Mouse (Mus musculus) cerebellum, adult 2 months (tissue): ENCODE measurements around the gene Cd27. TPM values are rescaled to one million over a fixed set of nuclear protein-coding genes. Genes with fewer than 3 reads are reported as not detected.

Experiments used
- DNase-seq, 2 experiments: peaks; one replicate each; pipeline ENCODE4 v3.0.0; 2021
- H3K27ac ChIP-seq: fragments of 200-500 bp; 2 replicates; pipeline ENCODE4 v1.5.1; 2012; ENCODE audit warnings: low read length, control low read depth, inconsistent platforms; ENCODE audit not compliant: insufficient read depth
- H3K27me3 ChIP-seq: fragments of 200-500 bp; 2 replicates; pipeline ENCODE4 v1.6.1; 2012; ENCODE audit warnings: inconsistent platforms, mild to moderate bottlenecking, low read length, moderate library complexity; ENCODE audit not compliant: control insufficient read depth, insufficient read depth
- H3K4me1 ChIP-seq: fragments of 200-500 bp; 2 replicates; pipeline ENCODE4 v1.6.1; 2011; ENCODE audit warnings: low read length; ENCODE audit not compliant: control insufficient read depth, insufficient read depth
- H3K4me3 ChIP-seq: fragments of 200-500 bp; replicated peaks from 2 replicates; pipeline ENCODE3; 2011; ENCODE audit warnings: mild to moderate bottlenecking, low read depth, low read length, control low read depth; ENCODE audit not compliant: insufficient read depth
- CTCF ChIP-seq: fragments of 200-500 bp; IDR thresholded peaks from 2 replicates; pipeline ENCODE4 v1.5.1; 2011; ENCODE audit warnings: low read depth, mild to moderate bottlenecking, control low read depth, low read length, moderate library complexity, borderline replicate concordance; ENCODE audit not compliant: insufficient read depth
- POLR2A ChIP-seq: fragments of 200-500 bp; IDR thresholded peaks from 2 replicates; pipeline ENCODE4 v1.6.1; 2011; ENCODE audit warnings: low read length, control low read depth, borderline replicate concordance; ENCODE audit not compliant: insufficient read depth
- WGBS: fragments of 180-500 bp; shearing (Covaris S2); methylation state at CpG from one replicate; pipeline ENCODE4 v1.1.7; 2018; 5-methylcytosine and 5-hydroxymethylcytosine counted together
- polyA plus RNA-seq: library from polyadenylated mRNA; depleted of rRNA; stranded (reverse); fragments of >200 nt; gene quantifications from 2 replicates; pipeline ENCODE4 v1.2.3, GENCODE M21; 2012; rRNA removed

Cd27 gene
- polyA plus RNA-seq, 1 experiment: not detected

- no peak for DNase-seq
- 17% methylated on average over 1 of the region's 1 CpGs for WGBS
- Histone ChIP-seq H3K27ac (0 out of 2 replicates have a peak overlapping the region, but pooled peaks have one; percentile 11), H3K4me3 (no peak overlapping the region), H3K4me1 (peaks cover 3% of the 10 kb centered on the region; the same call in 1 of the 2 replicates), H3K27me3 (no peaks in the 10 kb centered on the region)
- no peak for TF ChIP-seq CTCF
- TF ChIP-seq POLR2A: no peak
Observed at GRCm38 (mm10) chr6:125195541-125196075, 41.2 kb downstream of the Cd27 start.

GRCm38 (mm10) chr6:125193390-125193789 lies 43.4 kb downstream of the Cd27 start:
- TF ChIP-seq CTCF (no peak), POLR2A (no peak)
- WGBS: 77% methylated on average over 7 of the region's 7 CpGs
- H3K27ac ChIP-seq: no peak overlapping the region
- H3K4me3 ChIP-seq: no peak overlapping the region
- DNase-seq: no peak
- peaks cover 3% of the 10 kb centered on the region; the same call in 1 of the 2 replicates for H3K4me1 ChIP-seq
- H3K27me3 ChIP-seq: no peaks in the 10 kb centered on the region

DNA sequence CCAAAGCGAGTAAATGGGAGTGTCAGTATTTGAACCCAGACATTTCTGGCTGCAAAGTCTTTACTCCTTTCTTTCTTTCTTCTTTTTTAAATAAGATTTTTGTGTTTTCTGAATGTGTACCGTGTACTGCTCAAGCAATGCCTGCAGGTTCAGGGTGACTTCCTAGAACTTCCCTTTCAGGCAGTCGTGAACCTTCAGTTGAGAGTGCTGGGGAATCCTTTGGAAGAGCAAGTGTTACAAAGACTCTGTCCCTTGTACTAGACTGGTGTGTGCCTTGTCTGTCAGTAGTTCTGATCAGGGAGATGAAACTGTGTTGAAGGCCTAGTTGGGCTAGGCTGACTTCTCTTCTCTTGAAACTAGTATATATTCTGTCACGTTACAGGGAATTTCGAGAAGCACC lies 44.0 kb downstream of the Cd27 start:
- DNase-seq: no peak
- Histone ChIP-seq H3K27me3 (no peaks in the 10 kb centered on the region), H3K4me1 (peaks cover 3% of the 10 kb centered on the region; the same call in 1 of the 2 replicates), H3K4me3 (peak overlapping the region; percentile 93), H3K27ac (peak overlapping the region; percentile 92; the same call in 1 of the 2 replicates)
- 35% methylated on average over 5 of the region's 5 CpGs for WGBS
- TF ChIP-seq POLR2A (no peak), CTCF (no peak)

GRCm38 (mm10) chr6:125192016-125192714 lies 44.6 kb downstream of the Cd27 start:
- Histone ChIP-seq H3K4me3 (peak overlapping the region; percentile 93), H3K4me1 (peaks cover 3% of the 10 kb centered on the region; the same call in 1 of the 2 replicates), H3K27me3 (no peaks in the 10 kb centered on the region), H3K27ac (peak overlapping the region; percentile 92)
- WGBS: under 1% methylated on average over 34 of the region's 34 CpGs
- TF ChIP-seq CTCF (no peak), POLR2A (no peak)
- peak; percentile 94 to 95 for DNase-seq

DNA sequence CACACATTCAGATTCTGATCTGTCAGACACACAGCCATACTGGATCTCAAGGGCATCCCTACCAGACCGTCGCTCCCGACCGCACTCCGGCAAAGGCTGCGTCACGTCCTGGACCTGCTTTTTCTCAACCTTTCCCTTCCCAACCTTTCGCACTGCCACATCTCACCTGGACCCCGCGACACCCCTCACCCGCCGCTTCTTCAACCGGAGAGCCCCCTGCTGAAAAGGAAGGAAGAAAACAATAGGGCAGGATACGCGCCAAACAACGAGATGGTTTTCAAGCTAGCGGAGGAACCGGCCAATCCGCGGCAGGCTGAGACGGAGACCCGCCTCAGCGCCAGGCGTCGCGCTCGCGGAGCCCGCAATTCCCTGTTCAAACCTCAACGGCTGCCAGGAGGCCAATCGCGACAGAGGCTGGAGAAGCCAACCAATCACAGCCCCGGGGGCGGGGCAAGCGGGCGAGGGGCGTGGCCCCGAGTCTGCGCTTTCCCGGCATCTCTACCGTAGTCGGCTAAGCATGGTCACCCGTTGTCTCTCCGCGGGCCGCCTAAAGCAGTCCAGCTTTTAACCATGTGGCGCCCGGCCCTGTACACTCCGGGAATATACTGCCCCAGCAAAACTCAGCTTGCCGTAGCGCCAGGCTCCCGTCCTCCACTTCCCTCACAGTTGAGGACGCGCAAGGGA lies 45.3 kb downstream of the Cd27 start, which contains the start of the genes Ncapd2 and Mrpl51:
Gene Ncapd2 (minus strand): TSS at position 370 of the 684 bp plus-strand sequence.
Gene Mrpl51 (plus strand): TSS at position 470 of the 684 bp plus-strand sequence.
- Histone ChIP-seq H3K4me1 (peaks cover 3% of the 10 kb centered on the region; the same call in 1 of the 2 replicates), H3K4me3 (peak within 1 kb of the TSS; percentile 93), H3K27me3 (no peaks in the 10 kb centered on the region), H3K27ac (peak within 1 kb of the TSS; percentile 92)
- peak; percentile 97 to 98 for DNase-seq
- no peak for TF ChIP-seq CTCF
- peak; percentile 43; the same call in 1 of the 2 replicates for TF ChIP-seq POLR2A
- under 1% methylated on average over 54 of the region's 54 CpGs for WGBS

DNA sequence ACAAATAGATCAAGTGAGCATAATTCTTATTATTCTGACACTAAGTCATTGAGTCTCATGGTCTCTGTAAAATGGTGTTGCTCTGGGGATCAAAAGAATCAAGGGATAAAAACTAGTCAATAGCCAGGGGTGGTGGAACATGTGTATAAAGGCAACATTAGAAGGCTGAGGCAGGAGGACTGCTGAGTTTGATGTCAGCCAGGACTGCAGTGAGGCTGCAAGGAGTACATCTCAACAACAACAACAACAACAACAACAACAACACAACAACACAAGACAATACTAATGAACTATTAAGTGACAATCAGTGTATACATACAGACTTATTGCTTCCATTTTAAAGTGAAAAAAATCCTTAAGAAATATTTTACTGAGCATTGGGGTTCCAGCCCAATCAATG lies 46.0 kb downstream of the Cd27 start:
- H3K4me1 ChIP-seq: peaks cover 3% of the 10 kb centered on the region; the same call in 1 of the 2 replicates
- no peak for TF ChIP-seq POLR2A
- no peak for TF ChIP-seq CTCF
- peak overlapping the region; percentile 89 for H3K4me3 ChIP-seq
- no peak for DNase-seq
- H3K27ac ChIP-seq: peak overlapping the region; percentile 48; the same call in 1 of the 2 replicates
- H3K27me3 ChIP-seq: no peaks in the 10 kb centered on the region

GRCm38 (mm10) chr6:125186203-125186602 lies 50.6 kb downstream of the Cd27 start:
- Histone ChIP-seq H3K27ac (no peak overlapping the region), H3K4me3 (no peak overlapping the region), H3K4me1 (no peaks in the 10 kb centered on the region; the same call in 1 of the 2 replicates), H3K27me3 (no peaks in the 10 kb centered on the region)
- TF ChIP-seq CTCF (no peak), POLR2A (no peak)
- WGBS: 92% methylated on average over 10 of the region's 10 CpGs
- DNase-seq: no peak

Other genes with a start within 250 kb of the Cd27 start
- gene Pianp, start 240.3 kb downstream of the Cd27 start, polyA plus RNA-seq: 104 and 109 TPM in 2 replicates
- 57.3 and 64.8 TPM in 2 replicates for gene Zfp384, start 227.9 kb downstream of the Cd27 start, polyA plus RNA-seq
- gene Ing4, start 197.2 kb downstream of the Cd27 start, polyA plus RNA-seq: 75.7 and 80.2 TPM in 2 replicates
- 23.7 and 24.8 TPM in 2 replicates for gene Acrbp, start 187.3 kb downstream of the Cd27 start, polyA plus RNA-seq
- 0.57 and 0.84 TPM in 2 replicates for gene Lpar5, start 169.1 kb downstream of the Cd27 start, polyA plus RNA-seq
- 110 and 112 TPM in 2 replicates for gene Chd4, start 141.0 kb downstream of the Cd27 start, polyA plus RNA-seq
- gene Nop2, start 105.1 kb downstream of the Cd27 start, polyA plus RNA-seq: 24.5 and 24.9 TPM in 2 replicates
- gene Iffo1, start 91.8 kb downstream of the Cd27 start, polyA plus RNA-seq: 95.4 and 96.0 TPM in 2 replicates
- 5,061 and 5,782 TPM in 2 replicates for gene Gapdh, start 70.5 kb downstream of the Cd27 start, polyA plus RNA-seq
- 80.8 and 85.4 TPM in 2 replicates for gene Ncapd2, start 45.3 kb downstream of the Cd27 start, polyA plus RNA-seq
- 61.6 and 70.4 TPM in 2 replicates for gene Mrpl51, start 45.2 kb downstream of the Cd27 start, polyA plus RNA-seq
- gene Vamp1, start 21.5 kb downstream of the Cd27 start, polyA plus RNA-seq: 556 and 718 TPM in 2 replicates
- gene Tapbpl, start 5.2 kb downstream of the Cd27 start, polyA plus RNA-seq: 6.3 TPM in 2 replicates
- gene Tuba3a, start 49.0 kb upstream of the Cd27 start, polyA plus RNA-seq: not detected in 2 replicates
- gene Ltbr, start 76.9 kb upstream of the Cd27 start, polyA plus RNA-seq: 12.1 and 12.5 TPM in 2 replicates
- gene Scnn1a, start 83.6 kb upstream of the Cd27 start, polyA plus RNA-seq: 0.67 and 0.74 TPM in 2 replicates
- 11.4 and 11.8 TPM in 2 replicates for gene Tnfrsf1a, start 112.4 kb upstream of the Cd27 start, polyA plus RNA-seq
- 0.06 and 0.10 TPM in 2 replicates for gene Plekhg6, start 143.8 kb upstream of the Cd27 start, polyA plus RNA-seq